Mouse (Mus musculus): ENCODE results near the gene Pik3r5.

Pik3r5 gene

GRCm38 (mm10) chr11:68451282-68451735 lies 19.4 kb downstream of the Pik3r5 start:
- DNase-seq = no peak

GRCm38 (mm10) chr11:68451747-68452405 lies 20.0 kb downstream of the Pik3r5 start:
- DNase-seq = no peak

- no peak for DNase-seq
Measured at GRCm38 (mm10) chr11:68452740-68453139, 20.8 kb downstream of the Pik3r5 start.

- no peak for DNase-seq
Measured at GRCm38 (mm10) chr11:68453301-68453700, 21.4 kb downstream of the Pik3r5 start.

- no peak for DNase-seq
Measured at GRCm38 (mm10) chr11:68458086-68458485, 26.2 kb downstream of the Pik3r5 start.

- DNase-seq = no peak
Measured at GRCm38 (mm10) chr11:68459021-68459420, 27.1 kb downstream of the Pik3r5 start.

- DNase-seq = no peak
Measured at GRCm38 (mm10) chr11:68459486-68459885, 27.6 kb downstream of the Pik3r5 start.

GRCm38 (mm10) chr11:68462716-68463115 lies 30.8 kb downstream of the Pik3r5 start:
- no peak for DNase-seq

GRCm38 (mm10) chr11:68464260-68464659 lies 32.3 kb downstream of the Pik3r5 start:
- DNase-seq = no peak

- DNase-seq = no peak
Measured at GRCm38 (mm10) chr11:68465090-68465489, 33.2 kb downstream of the Pik3r5 start.

GRCm38 (mm10) chr11:68467441-68467840 lies 35.5 kb downstream of the Pik3r5 start:
- DNase-seq = no peak

- no peak for DNase-seq
Measured at GRCm38 (mm10) chr11:68467962-68468612, 36.2 kb downstream of the Pik3r5 start.

GRCm38 (mm10) chr11:68468886-68469285 lies 37.0 kb downstream of the Pik3r5 start:
- no peak for DNase-seq

- no peak for DNase-seq
Measured at GRCm38 (mm10) chr11:68472162-68472849, 40.4 kb downstream of the Pik3r5 start.

- DNase-seq = no peak
Measured at GRCm38 (mm10) chr11:68474600-68474999, 42.7 kb downstream of the Pik3r5 start.

- no peak for DNase-seq
Measured at GRCm38 (mm10) chr11:68475676-68476075, 43.8 kb downstream of the Pik3r5 start.

- no peak for DNase-seq
Measured at GRCm38 (mm10) chr11:68477661-68478060, 45.7 kb downstream of the Pik3r5 start.

GRCm38 (mm10) chr11:68478574-68478981 lies 46.7 kb downstream of the Pik3r5 start:
- no peak for DNase-seq

GRCm38 (mm10) chr11:68480660-68481059 lies 48.7 kb downstream of the Pik3r5 start:
- DNase-seq = no peak

- DNase-seq = no peak
Measured at GRCm38 (mm10) chr11:68482001-68482400, 50.1 kb downstream of the Pik3r5 start.

- DNase-seq = no peak
Measured at GRCm38 (mm10) chr11:68483213-68483612, 51.3 kb downstream of the Pik3r5 start.

GRCm38 (mm10) chr11:68484431-68484830 lies 52.5 kb downstream of the Pik3r5 start:
- DNase-seq = peak; percentile 17 to 36

- DNase-seq = peak; percentile 59 to 70
Measured at GRCm38 (mm10) chr11:68485206-68485942, 53.5 kb downstream of the Pik3r5 start.

Measured in cerebellum, postnatal 14 days (tissue).